Mouse (Mus musculus): ENCODE results near the gene Arid3b. TPM values are rescaled to one million over a fixed set of nuclear protein-coding genes. Genes with fewer than 3 reads are reported as not detected.

The Arid3b gene
- polyA plus RNA-seq, 1 experiment = 70.3 TPM

DNA sequence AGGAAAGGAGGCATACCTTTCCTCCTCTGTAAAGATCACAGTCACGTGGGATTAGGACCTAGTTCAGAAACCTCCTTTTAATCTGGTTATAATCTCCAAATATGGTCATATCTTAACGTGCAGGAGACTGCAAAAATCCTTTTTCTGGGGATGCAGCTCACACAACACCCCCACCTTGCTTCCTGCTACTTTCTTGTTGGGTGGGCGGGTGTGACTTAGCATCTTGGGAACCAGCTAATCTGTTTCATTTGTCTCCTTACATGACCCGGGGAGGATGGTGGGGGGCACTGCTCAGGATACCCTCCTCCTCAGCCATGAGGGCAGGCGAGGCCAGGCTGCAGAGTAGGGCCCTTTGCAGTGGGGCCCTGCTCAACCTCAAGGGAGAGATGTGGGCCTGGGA lies 61.6 kb downstream of the Arid3b start:
- Histone ChIP-seq H3K27ac (ENCODE audit: control insufficient read depth, insufficient read depth, low read length) (no peak overlapping the region), H3K4me1 (replicated peaks; ENCODE audit: control insufficient read depth, insufficient read depth, low read length) (peaks cover 34% of the 10 kb centered on the region), H3K4me3 (ENCODE audit: control insufficient read depth, insufficient read depth, low read length) (no peak overlapping the region), H3K36me3 (ENCODE audit: control insufficient read depth, insufficient read depth, low read length) (no peaks in the 10 kb centered on the region), H3K27me3 (ENCODE audit: control insufficient read depth, insufficient read depth, low read length) (no peaks in the 10 kb centered on the region)
- 67% methylated on average over 5 of the region's 5 CpGs for WGBS
- no peak for DNase-seq
- TF ChIP-seq POLR2A (IDR thresholded peaks at IDR 0.05; ENCODE audit: control insufficient read depth, extremely low read depth, insufficient read depth, low read length, poor library complexity) = no peak

DNA sequence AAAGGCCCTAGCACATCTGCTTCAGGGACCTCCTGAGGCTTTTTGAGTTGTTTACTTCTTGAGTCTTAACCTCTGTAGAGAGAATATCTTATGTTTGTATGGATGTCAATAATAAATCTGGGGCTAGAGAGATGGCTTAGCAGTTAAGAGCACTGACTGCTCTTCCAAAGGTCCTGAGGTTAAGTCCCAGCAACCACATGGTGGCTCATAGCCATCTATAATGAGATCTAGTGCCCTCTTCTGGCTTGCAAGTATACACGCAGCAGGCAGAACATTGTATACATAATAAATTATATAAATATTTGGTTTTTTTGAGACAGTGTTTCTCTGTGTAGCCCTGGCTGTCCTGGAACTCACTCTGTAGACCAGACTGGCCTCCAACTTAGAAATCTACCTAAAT lies 62.4 kb downstream of the Arid3b start:
- Histone ChIP-seq H3K4me3 (ENCODE audit: control insufficient read depth, insufficient read depth, low read length) (no peak overlapping the region), H3K27me3 (ENCODE audit: control insufficient read depth, insufficient read depth, low read length) (no peaks in the 10 kb centered on the region), H3K36me3 (ENCODE audit: control insufficient read depth, insufficient read depth, low read length) (no peaks in the 10 kb centered on the region), H3K27ac (ENCODE audit: control insufficient read depth, insufficient read depth, low read length) (peak overlapping the region; percentile 46; the same call in 1 of the 2 replicates), H3K4me1 (replicated peaks; ENCODE audit: control insufficient read depth, insufficient read depth, low read length) (peaks cover 41% of the 10 kb centered on the region)
- 0% methylated on average over 1 of the region's 1 CpGs for WGBS
- no peak for TF ChIP-seq CTCF (IDR thresholded peaks at IDR 0.05; ENCODE audit: borderline replicate concordance, control insufficient read depth, extremely low read depth, insufficient read depth, low read length, poor library complexity)
- TF ChIP-seq POLR2A (IDR thresholded peaks at IDR 0.05; ENCODE audit: control insufficient read depth, extremely low read depth, insufficient read depth, low read length, poor library complexity) = no peak
- no peak for DNase-seq

DNA sequence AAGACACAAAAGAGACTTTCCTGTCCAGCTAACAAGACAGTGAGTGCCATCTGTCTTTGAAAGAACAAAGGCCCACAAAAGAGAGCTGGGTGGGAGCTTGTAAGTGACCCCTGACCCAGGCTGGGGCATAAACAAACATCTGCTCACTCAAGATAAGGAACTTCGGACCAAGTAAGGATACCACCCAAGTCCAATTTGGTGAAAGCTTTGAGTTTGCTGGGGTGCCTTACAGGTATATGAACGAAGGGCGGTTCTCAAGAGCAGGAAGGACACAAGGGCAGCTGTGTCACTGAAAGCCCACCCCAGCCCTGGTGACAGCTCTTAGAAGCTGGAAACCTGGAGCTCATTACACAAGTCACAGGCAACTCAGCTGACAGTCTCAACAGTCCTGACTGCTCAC lies 62.8 kb downstream of the Arid3b start:
- H3K4me3 ChIP-seq (ENCODE audit: control insufficient read depth, insufficient read depth, low read length) = no peak overlapping the region
- peak overlapping the region; percentile 46; the same call in 1 of the 2 replicates for H3K27ac ChIP-seq (ENCODE audit: control insufficient read depth, insufficient read depth, low read length)
- 83% methylated on average over 3 of the region's 3 CpGs for WGBS
- no peak for TF ChIP-seq POLR2A (IDR thresholded peaks at IDR 0.05; ENCODE audit: control insufficient read depth, extremely low read depth, insufficient read depth, low read length, poor library complexity)
- no peak for TF ChIP-seq CTCF (IDR thresholded peaks at IDR 0.05; ENCODE audit: borderline replicate concordance, control insufficient read depth, extremely low read depth, insufficient read depth, low read length, poor library complexity)
- DNase-seq = no peak
- no peaks in the 10 kb centered on the region for H3K27me3 ChIP-seq (ENCODE audit: control insufficient read depth, insufficient read depth, low read length)
- peaks cover 45% of the 10 kb centered on the region for H3K4me1 ChIP-seq (replicated peaks; ENCODE audit: control insufficient read depth, insufficient read depth, low read length)
- no peaks in the 10 kb centered on the region for H3K36me3 ChIP-seq (ENCODE audit: control insufficient read depth, insufficient read depth, low read length)

DNA sequence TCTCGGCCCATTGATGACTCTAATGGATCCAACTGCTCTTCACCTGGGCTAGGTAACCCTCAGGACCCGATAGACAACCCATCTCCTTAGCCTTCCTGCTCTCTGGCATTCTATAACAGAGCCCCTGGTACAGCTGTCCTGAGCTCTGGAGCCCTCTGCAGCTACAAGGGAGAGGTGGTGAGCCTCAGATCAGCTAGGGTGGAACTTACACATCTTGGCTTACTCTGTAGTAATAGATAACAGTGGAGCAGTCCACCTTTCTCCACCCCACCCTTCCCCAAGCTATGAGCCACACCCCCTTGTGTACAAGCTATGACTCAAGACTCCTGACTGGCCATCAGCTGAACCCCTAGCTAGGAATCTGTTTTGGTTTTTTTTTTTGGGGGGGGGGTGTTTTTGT lies 65.8 kb downstream of the Arid3b start:
- Histone ChIP-seq H3K36me3 (ENCODE audit: control insufficient read depth, insufficient read depth, low read length) (no peaks in the 10 kb centered on the region), H3K4me3 (ENCODE audit: control insufficient read depth, insufficient read depth, low read length) (no peak overlapping the region), H3K27ac (ENCODE audit: control insufficient read depth, insufficient read depth, low read length) (peak overlapping the region; percentile 97), H3K4me1 (replicated peaks; ENCODE audit: control insufficient read depth, insufficient read depth, low read length) (peaks cover 68% of the 10 kb centered on the region), H3K27me3 (ENCODE audit: control insufficient read depth, insufficient read depth, low read length) (no peaks in the 10 kb centered on the region)
- no peak for TF ChIP-seq CTCF (IDR thresholded peaks at IDR 0.05; ENCODE audit: borderline replicate concordance, control insufficient read depth, extremely low read depth, insufficient read depth, low read length, poor library complexity)
- no peak for TF ChIP-seq POLR2A (IDR thresholded peaks at IDR 0.05; ENCODE audit: control insufficient read depth, extremely low read depth, insufficient read depth, low read length, poor library complexity)
- no peak for DNase-seq
- 89% methylated on average over 2 of the region's 2 CpGs for WGBS

DNA sequence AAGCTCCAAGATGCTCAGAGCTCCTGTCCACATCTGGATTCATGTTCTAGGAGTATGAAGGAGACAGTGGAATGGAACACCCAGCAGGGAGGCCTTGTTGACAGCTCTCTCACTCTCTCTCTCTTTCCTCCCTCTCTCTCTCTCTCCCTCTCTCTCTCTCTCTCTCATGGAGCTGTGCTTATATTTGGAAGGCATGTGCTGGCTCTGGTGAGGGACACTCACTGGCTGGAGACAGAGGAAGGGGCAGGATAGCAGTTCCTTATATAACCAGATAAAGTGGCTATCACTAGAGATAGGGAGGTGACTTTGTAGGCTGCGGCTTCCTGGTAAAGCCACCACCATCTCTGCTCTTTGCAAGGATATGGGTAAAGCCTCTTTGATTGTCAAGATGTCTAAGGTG lies 66.4 kb downstream of the Arid3b start:
- Histone ChIP-seq H3K27me3 (ENCODE audit: control insufficient read depth, insufficient read depth, low read length) (no peaks in the 10 kb centered on the region), H3K36me3 (ENCODE audit: control insufficient read depth, insufficient read depth, low read length) (no peaks in the 10 kb centered on the region), H3K4me3 (ENCODE audit: control insufficient read depth, insufficient read depth, low read length) (no peak overlapping the region), H3K27ac (ENCODE audit: control insufficient read depth, insufficient read depth, low read length) (peak overlapping the region; percentile 97), H3K4me1 (replicated peaks; ENCODE audit: control insufficient read depth, insufficient read depth, low read length) (peaks cover 67% of the 10 kb centered on the region)
- TF ChIP-seq CTCF (IDR thresholded peaks at IDR 0.05; ENCODE audit: borderline replicate concordance, control insufficient read depth, extremely low read depth, insufficient read depth, low read length, poor library complexity) (no peak), POLR2A (IDR thresholded peaks at IDR 0.05; ENCODE audit: control insufficient read depth, extremely low read depth, insufficient read depth, low read length, poor library complexity) (no peak)
- 12% methylated on average over 1 of the region's 1 CpGs for WGBS
- peak; percentile 45 for DNase-seq

- Histone ChIP-seq H3K4me1 (replicated peaks; ENCODE audit: control insufficient read depth, insufficient read depth, low read length) (peaks cover 65% of the 10 kb centered on the region), H3K4me3 (ENCODE audit: control insufficient read depth, insufficient read depth, low read length) (no peak overlapping the region), H3K27ac (ENCODE audit: control insufficient read depth, insufficient read depth, low read length) (peak overlapping the region; percentile 99), H3K27me3 (ENCODE audit: control insufficient read depth, insufficient read depth, low read length) (no peaks in the 10 kb centered on the region), H3K36me3 (ENCODE audit: control insufficient read depth, insufficient read depth, low read length) (no peaks in the 10 kb centered on the region)
- no peak for TF ChIP-seq CTCF (IDR thresholded peaks at IDR 0.05; ENCODE audit: borderline replicate concordance, control insufficient read depth, extremely low read depth, insufficient read depth, low read length, poor library complexity)
- TF ChIP-seq POLR2A (IDR thresholded peaks at IDR 0.05; ENCODE audit: control insufficient read depth, extremely low read depth, insufficient read depth, low read length, poor library complexity) = peak; percentile 42; the same call in 1 of the 2 replicates
- WGBS = 3% methylated on average over 2 of the region's 2 CpGs
- peak; percentile 81 for DNase-seq
These were observed 67.0 kb downstream of the Arid3b start for GRCm38 (mm10) chr9:57769539-57770069.

DNA sequence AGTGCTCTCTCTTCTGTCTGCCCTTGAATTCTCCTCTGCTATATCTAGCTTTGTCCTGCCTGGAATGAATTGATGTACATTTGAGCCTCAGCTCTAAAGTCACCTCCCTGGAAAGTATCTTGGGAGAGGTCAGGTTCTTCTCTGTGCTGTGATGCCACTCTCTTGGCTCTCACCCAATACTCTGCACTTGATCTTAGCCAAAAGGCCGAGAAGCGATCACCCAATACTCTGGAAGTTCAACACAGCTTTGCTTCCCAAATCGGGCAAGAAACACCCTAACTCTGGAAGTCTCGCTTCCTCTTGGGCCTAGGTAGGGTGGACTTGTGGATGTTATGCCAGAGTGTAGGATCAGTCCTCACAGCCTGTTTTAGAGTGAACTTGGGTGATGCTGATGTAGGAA lies 69.4 kb downstream of the Arid3b start:
- Histone ChIP-seq H3K27ac (ENCODE audit: control insufficient read depth, insufficient read depth, low read length) (peak overlapping the region; percentile 90), H3K27me3 (ENCODE audit: control insufficient read depth, insufficient read depth, low read length) (no peaks in the 10 kb centered on the region), H3K4me3 (ENCODE audit: control insufficient read depth, insufficient read depth, low read length) (no peak overlapping the region), H3K36me3 (ENCODE audit: control insufficient read depth, insufficient read depth, low read length) (no peaks in the 10 kb centered on the region), H3K4me1 (replicated peaks; ENCODE audit: control insufficient read depth, insufficient read depth, low read length) (peaks cover 60% of the 10 kb centered on the region)
- 95% methylated on average over 4 of the region's 4 CpGs for WGBS
- no peak for DNase-seq
- TF ChIP-seq POLR2A (IDR thresholded peaks at IDR 0.05; ENCODE audit: control insufficient read depth, extremely low read depth, insufficient read depth, low read length, poor library complexity) (no peak), CTCF (IDR thresholded peaks at IDR 0.05; ENCODE audit: borderline replicate concordance, control insufficient read depth, extremely low read depth, insufficient read depth, low read length, poor library complexity) (no peak)
